Mouse (Mus musculus) intestine, embryonic 14.5 days (tissue): ENCODE results near the gene Rchy1. TPM values are rescaled to one million over a fixed set of nuclear protein-coding genes. Genes with fewer than 3 reads are reported as not detected.

Experiments
- ATAC-seq: fragments of 200-750 bp; cut with Nextera tagmentation; replicated peaks from 2 replicates; pipeline ENCODE4 v1.8.0; 2017; ENCODE audit warnings: low read depth, moderate number of reproducible peaks, moderate TSS enrichment, moderate library complexity; ENCODE audit not compliant: low FRiP score, low TSS enrichment
- DNase-seq: peaks from one replicate; pipeline ENCODE4 v3.0.0-alpha.2; 2018; ENCODE audit warnings: low spot score
- H3K27ac ChIP-seq: fragments of 300-500 bp; sonication (generic); 2 replicates; pipeline ENCODE4 v1.5.1; 2014; ENCODE audit warnings: low read depth, mild to moderate bottlenecking, control low read depth
- H3K27me3 ChIP-seq: fragments of 300-500 bp; sonication (generic); replicated peaks from 2 replicates; pipeline ENCODE4 v1.6.1; 2014; ENCODE audit warnings: low read length, control low read depth; ENCODE audit not compliant: control insufficient read depth, insufficient read depth
- H3K36me3 ChIP-seq: fragments of 300-500 bp; sonication (generic); 2 replicates; pipeline ENCODE4 v1.6.1; 2014; ENCODE audit warnings: low read length, control low read depth; ENCODE audit not compliant: control insufficient read depth, insufficient read depth
- H3K4me1 ChIP-seq: fragments of 300-500 bp; sonication (generic); replicated peaks from 2 replicates; pipeline ENCODE4 v1.6.1; 2014; ENCODE audit warnings: low read length, control low read depth, mixed read lengths; ENCODE audit not compliant: control insufficient read depth, insufficient read depth
- H3K4me2 ChIP-seq: fragments of 300-500 bp; sonication (generic); 2 replicates; pipeline ENCODE4 v1.6.1; 2014; ENCODE audit warnings: low read length
- H3K4me3 ChIP-seq: fragments of 300-500 bp; sonication (generic); 2 replicates; pipeline ENCODE4 v1.5.1; 2014; ENCODE audit warnings: low read depth, low read length, control low read depth, mixed read lengths
- H3K9ac ChIP-seq: fragments of 300-500 bp; sonication (generic); 2 replicates; pipeline ENCODE4 v1.6.1; 2014; ENCODE audit warnings: mild to moderate bottlenecking, low read length
- H3K9me3 ChIP-seq: fragments of 300-500 bp; sonication (generic); 2 replicates; pipeline ENCODE4 v1.6.1; 2016; ENCODE audit warnings: low read length, control low read depth; ENCODE audit not compliant: control insufficient read depth
- WGBS: fragments of 180-500 bp; shearing (Covaris S2); extraction: QIAGEN DNeasy Blood & Tissue Kit; methylation state at CpG from one replicate; pipeline ENCODE4 v1.1.7; 2014; 5-methylcytosine and 5-hydroxymethylcytosine counted together
- polyA plus RNA-seq: library from polyadenylated mRNA; unstranded; fragments of >200 nt; fragmentation: Nextera tagmentation; extraction: Ambion mirVana; gene quantifications from 2 replicates; pipeline ENCODE4 v1.2.1, GENCODE M21; 2014

Rchy1 gene
- polyA plus RNA-seq, 1 experiment from 2014 or later, result 51.3 TPM

GRCm38 (mm10) chr5:91989261-91989660 lies 26.4 kb upstream of the Rchy1 start:
- H3K9me3 ChIP-seq, result no peaks in the 10 kb centered on the region
- WGBS, result 85% methylated on average over 9 of the region's 9 CpGs
- H3K4me3 ChIP-seq, result no peak overlapping the region
- no peak for ATAC-seq
- no peak overlapping the region for H3K9ac ChIP-seq
- H3K4me2 ChIP-seq, result no peak overlapping the region
- no peak for DNase-seq
- no peaks in the 10 kb centered on the region for H3K36me3 ChIP-seq
- no peaks in the 10 kb centered on the region for H3K4me1 ChIP-seq
- no peak overlapping the region for H3K27ac ChIP-seq
- H3K27me3 ChIP-seq, result no peaks in the 10 kb centered on the region

- Histone ChIP-seq H3K27me3 (no peaks in the 10 kb centered on the region), H3K27ac (no peak overlapping the region), H3K4me3 (no peak overlapping the region), H3K36me3 (no peaks in the 10 kb centered on the region), H3K9me3 (no peaks in the 10 kb centered on the region), H3K4me1 (no peaks in the 10 kb centered on the region), H3K4me2 (no peak overlapping the region), H3K9ac (no peak overlapping the region)
- 67% methylated on average over 2 of the region's 2 CpGs for WGBS
- DNase-seq (no peak), ATAC-seq (no peak)
Measured at GRCm38 (mm10) chr5:91987799-91988198, 24.9 kb upstream of the Rchy1 start.

- H3K9ac ChIP-seq, result no peak within 1 kb of the TSS
- 74% methylated on average over 4 of the region's 4 CpGs for WGBS
- no peak for DNase-seq
- no peaks in the 10 kb centered on the region for H3K27me3 ChIP-seq
- no peaks in the 10 kb centered on the region for H3K9me3 ChIP-seq
- H3K4me3 ChIP-seq, result no peak within 1 kb of the TSS
- H3K36me3 ChIP-seq, result no peaks in the 10 kb centered on the region
- H3K27ac ChIP-seq, result no peak within 1 kb of the TSS
- no peak within 1 kb of the TSS for H3K4me2 ChIP-seq
- H3K4me1 ChIP-seq, result no peaks in the 10 kb centered on the region
- no peak for ATAC-seq
Measured at GRCm38 (mm10) chr5:91987236-91987635, 24.4 kb upstream of the Rchy1 start, which contains the start of gene Odaph. Odaph (plus strand) TSS chr5:91987475.

- ATAC-seq (no peak), DNase-seq (no peak)
- no peaks in the 10 kb centered on the region for H3K36me3 ChIP-seq
Measured at GRCm38 (mm10) chr5:91985721-91986120, 22.9 kb upstream of the Rchy1 start.

GRCm38 (mm10) chr5:91983490-91983889 lies 20.6 kb upstream of the Rchy1 start:
- H3K4me2 ChIP-seq, result no peak overlapping the region
- ATAC-seq (no peak), DNase-seq (no peak)
- no peak overlapping the region for H3K27ac ChIP-seq
- no peak overlapping the region for H3K4me3 ChIP-seq
- H3K27me3 ChIP-seq, result no peaks in the 10 kb centered on the region
- no peaks in the 10 kb centered on the region for H3K36me3 ChIP-seq
- no peak overlapping the region for H3K9ac ChIP-seq
- no peaks in the 10 kb centered on the region for H3K9me3 ChIP-seq
- WGBS, result 61% methylated on average over 2 of the region's 2 CpGs
- H3K4me1 ChIP-seq, result no peaks in the 10 kb centered on the region

More at GRCm38 (mm10) chr5:91985721-91986120, 22.9 kb upstream of the Rchy1 start:
- no peak overlapping the region for H3K27ac ChIP-seq
- no peaks in the 10 kb centered on the region for H3K27me3 ChIP-seq
- no peaks in the 10 kb centered on the region for H3K4me1 ChIP-seq
- 71% methylated on average over 2 of the region's 2 CpGs for WGBS
- H3K9ac ChIP-seq, result no peak overlapping the region
- no peaks in the 10 kb centered on the region for H3K9me3 ChIP-seq
- no peak overlapping the region for H3K4me3 ChIP-seq
- no peak overlapping the region for H3K4me2 ChIP-seq

- H3K36me3 ChIP-seq, result no peaks in the 10 kb centered on the region
- no peak overlapping the region for H3K4me3 ChIP-seq
- H3K27ac ChIP-seq, result no peak overlapping the region
- H3K4me1 ChIP-seq, result no peaks in the 10 kb centered on the region
- no peak overlapping the region for H3K4me2 ChIP-seq
- H3K27me3 ChIP-seq, result no peaks in the 10 kb centered on the region
- H3K9ac ChIP-seq, result no peak overlapping the region
- no peak for ATAC-seq
- no peak for DNase-seq
- 88% methylated on average over 11 of the region's 11 CpGs for WGBS
- H3K9me3 ChIP-seq, result no peaks in the 10 kb centered on the region
Measured at GRCm38 (mm10) chr5:91981176-91981840, 18.4 kb upstream of the Rchy1 start.

- H3K9ac ChIP-seq, result no peak overlapping the region
- 82% methylated on average over 2 of the region's 2 CpGs for WGBS
- H3K4me1 ChIP-seq, result no peaks in the 10 kb centered on the region
- no peak for ATAC-seq
- H3K27me3 ChIP-seq, result no peaks in the 10 kb centered on the region
- H3K4me3 ChIP-seq, result no peak overlapping the region
- no peak overlapping the region for H3K4me2 ChIP-seq
- H3K9me3 ChIP-seq, result no peaks in the 10 kb centered on the region
- no peak overlapping the region for H3K27ac ChIP-seq
- no peaks in the 10 kb centered on the region for H3K36me3 ChIP-seq
- no peak for DNase-seq
Measured at GRCm38 (mm10) chr5:91977397-91977770, 14.5 kb upstream of the Rchy1 start.

GRCm38 (mm10) chr5:91976566-91977396 lies 13.9 kb upstream of the Rchy1 start:
- WGBS, result 79% methylated on average over 10 of the region's 10 CpGs
- Histone ChIP-seq H3K9me3 (no peaks in the 10 kb centered on the region), H3K4me1 (no peaks in the 10 kb centered on the region), H3K4me2 (no peak overlapping the region), H3K27me3 (no peaks in the 10 kb centered on the region), H3K4me3 (no peak overlapping the region), H3K36me3 (no peaks in the 10 kb centered on the region), H3K27ac (no peak overlapping the region), H3K9ac (no peak overlapping the region)
- ATAC-seq, result no peak
- no peak for DNase-seq
